Mouse (Mus musculus): ENCODE measurements around the gene 4930452B06Rik.
A peak's percentile ranks its signal among the peaks of the same experiment; 100 is the strongest.

The 4930452B06Rik gene

GRCm38 (mm10) chr14:8451117-8451516, 214.9 kb downstream of the 4930452B06Rik start:
- no peak for DNase-seq (ENCODE audit: inconsistent ontology term)

- DNase-seq (ENCODE audit: inconsistent ontology term) = no peak
Observed at GRCm38 (mm10) chr14:8450342-8450741, 215.7 kb downstream of the 4930452B06Rik start.

- no peak for DNase-seq (ENCODE audit: inconsistent ontology term)
Observed at GRCm38 (mm10) chr14:8449299-8449698, 216.7 kb downstream of the 4930452B06Rik start.

DNA sequence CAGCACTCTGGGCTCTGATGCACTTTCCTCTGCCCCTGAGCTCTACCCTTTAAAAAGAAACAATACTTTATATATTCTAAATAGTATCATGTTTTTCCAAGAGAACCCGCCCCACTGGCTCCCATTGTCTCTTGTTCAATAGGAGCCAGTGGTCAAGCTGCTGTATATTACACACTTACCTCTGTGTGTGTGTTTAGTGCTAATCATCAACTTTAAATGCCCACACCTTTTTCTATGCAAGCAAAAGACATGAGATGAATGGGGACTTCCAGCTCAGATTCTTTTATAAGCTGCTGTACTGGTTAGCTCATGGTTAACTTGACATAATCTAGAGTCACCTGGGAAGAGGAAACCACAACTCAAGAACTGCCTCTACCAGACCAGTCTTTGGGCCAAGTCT, 218.7 kb downstream of the 4930452B06Rik start:
- DNase-seq (ENCODE audit: inconsistent ontology term) = no peak

- DNase-seq (ENCODE audit: inconsistent ontology term) = no peak
Observed at GRCm38 (mm10) chr14:8444363-8444762, 221.7 kb downstream of the 4930452B06Rik start.

DNA sequence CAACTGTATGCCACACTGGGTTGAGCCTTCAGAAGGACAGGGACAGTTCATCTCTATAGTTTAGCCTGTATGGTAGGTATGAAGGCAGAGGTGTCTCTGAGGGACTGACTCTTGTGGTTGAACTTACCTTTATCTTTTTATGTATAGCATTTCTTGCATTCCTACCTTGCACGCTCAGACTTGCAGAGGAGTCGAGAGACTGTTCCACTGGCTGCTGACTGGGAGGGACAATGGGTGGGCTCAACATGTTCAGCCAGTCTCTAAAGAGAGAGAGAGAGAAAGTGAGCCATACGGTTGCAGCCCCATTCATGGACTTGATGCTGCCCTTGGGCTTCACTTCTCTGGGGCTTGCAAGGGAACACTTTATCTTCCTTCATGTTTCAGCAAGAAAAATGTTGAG, 223.3 kb downstream of the 4930452B06Rik start:
- DNase-seq (ENCODE audit: inconsistent ontology term) = no peak

DNA sequence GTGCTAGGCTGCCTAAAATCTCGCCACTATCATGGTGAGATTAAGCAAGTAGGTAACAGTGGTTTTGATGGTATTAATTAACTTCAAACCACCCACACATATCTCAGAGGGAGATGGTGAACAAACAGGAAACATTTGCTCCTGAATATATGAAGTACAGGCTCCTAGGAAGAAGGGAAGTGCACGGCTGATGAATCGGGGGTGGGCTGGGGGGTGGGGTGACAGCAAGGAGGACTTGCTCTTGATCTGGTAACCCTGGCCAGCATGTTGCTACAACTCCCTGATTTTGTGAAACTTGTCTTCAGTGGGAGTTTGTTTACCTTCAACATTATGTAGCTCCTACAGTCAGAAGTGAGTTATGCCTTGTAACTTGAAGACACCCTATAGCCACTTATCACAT, 224.4 kb downstream of the 4930452B06Rik start:
- no peak for DNase-seq (ENCODE audit: inconsistent ontology term)

DNA sequence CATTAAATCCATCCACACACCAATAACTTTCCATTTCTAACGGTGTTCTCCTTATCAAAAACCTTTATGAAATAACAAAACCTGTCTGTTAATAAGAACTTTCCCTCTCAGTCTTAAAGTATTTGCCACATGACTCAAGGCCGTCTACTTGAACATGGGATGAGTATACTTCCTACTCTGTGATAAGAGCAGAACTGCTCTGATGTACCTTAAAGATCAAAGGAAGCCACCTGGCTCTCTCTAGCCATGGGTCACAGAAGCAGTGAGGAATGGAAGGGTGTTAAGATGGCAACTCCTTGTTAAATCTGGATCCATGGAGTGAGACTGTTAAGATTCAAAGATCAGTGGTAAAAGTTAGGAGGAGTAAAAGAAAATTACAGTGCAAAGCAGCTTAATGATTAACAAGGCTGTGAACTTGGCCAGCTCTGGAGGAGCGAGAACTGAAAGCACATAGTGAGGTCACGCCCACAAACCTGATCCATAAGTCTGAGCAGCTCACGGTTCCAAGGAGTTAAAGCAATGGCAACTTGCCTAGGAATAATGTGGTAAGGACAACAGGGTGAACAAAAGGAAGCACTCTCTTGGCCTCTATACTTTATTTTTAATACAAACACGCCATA, 235.3 kb downstream of the 4930452B06Rik start:
- no peak for DNase-seq (ENCODE audit: inconsistent ontology term)

- DNase-seq (ENCODE audit: inconsistent ontology term) = peak; percentile 9
Observed at GRCm38 (mm10) chr14:8429767-8430166, 236.3 kb downstream of the 4930452B06Rik start.

DNA sequence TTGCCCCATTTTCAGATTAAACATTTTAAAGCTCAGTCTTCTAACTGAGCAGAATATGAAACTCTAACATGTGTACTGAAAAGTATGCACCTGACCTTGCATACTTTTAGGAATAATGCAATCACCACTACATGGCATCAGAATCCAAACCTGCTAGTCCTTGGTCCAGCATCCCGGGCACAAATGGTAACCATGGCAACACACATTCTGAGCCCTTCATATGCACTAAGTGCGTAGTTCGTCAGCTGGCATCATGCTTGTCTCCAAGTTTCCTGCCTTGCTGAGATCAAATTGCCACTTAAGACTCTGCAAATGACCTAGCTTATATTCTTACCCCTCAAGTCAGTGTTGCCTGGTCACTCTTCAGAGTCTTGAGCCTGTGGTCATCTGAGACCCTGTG, 243.2 kb downstream of the 4930452B06Rik start:
- DNase-seq (ENCODE audit: inconsistent ontology term) = no peak

GRCm38 (mm10) chr14:8421199-8421787, 244.7 kb downstream of the 4930452B06Rik start:
- no peak for DNase-seq (ENCODE audit: inconsistent ontology term)

DNA sequence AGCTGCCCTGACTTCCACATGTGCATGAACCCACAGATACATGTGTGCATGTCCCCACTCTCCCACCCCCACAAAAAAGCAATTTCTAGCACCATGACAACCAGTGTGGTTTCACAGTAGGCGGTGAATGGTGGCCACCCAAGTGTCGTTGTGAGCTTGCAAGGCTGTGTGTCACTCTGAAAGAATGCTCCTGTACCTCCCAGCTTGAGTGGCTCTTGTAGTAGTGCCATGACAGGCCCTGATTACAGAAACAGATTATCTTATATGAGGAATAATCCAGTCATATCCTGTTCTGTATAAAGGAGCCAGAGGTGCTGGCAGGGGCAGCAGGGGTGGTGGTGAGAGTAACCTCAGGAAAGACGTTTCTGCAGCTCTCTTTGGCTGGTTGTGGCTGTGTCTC, 247.4 kb downstream of the 4930452B06Rik start:
- peak; percentile 48 for DNase-seq (ENCODE audit: inconsistent ontology term)

DNA sequence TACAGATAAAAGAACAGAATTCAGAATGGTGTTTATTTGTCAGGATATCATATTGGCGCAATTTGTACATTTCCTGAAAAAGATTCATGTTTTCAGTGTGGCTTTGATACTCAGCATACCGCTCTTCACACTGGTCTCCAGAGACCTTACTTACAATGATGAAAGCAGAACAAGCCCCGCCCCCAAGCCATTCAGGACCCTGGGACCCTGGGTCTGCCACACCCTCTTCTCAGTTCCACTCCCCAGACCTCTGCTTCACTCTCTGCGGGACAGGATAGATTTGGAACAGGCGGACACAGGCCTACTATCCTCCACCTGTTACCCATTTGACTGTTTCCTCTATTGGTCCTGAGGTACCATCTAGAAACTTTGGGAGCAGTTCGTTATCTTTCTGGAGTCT, 260.1 kb downstream of the 4930452B06Rik start:
- DNase-seq (ENCODE audit: inconsistent ontology term) = no peak

DNA sequence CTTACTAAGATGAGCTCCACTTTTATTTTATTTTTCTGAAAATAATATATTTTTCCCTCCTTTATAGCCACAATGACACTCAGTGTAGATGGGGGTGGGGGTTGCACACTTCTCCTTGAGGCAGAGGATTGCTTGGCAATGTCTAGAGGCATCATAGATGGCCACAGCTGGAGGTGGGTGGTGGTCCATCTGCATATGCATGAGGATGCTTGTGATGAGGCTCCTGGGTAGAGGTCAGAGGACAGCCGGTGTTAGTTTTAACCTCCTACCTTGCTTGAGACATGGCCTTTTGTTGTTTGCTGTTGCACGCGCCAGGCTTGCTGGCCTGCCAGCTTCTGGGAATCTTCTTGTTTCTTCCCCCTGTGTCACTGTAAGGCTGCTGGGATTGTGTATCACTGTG, 262.7 kb downstream of the 4930452B06Rik start:
- no peak for DNase-seq (ENCODE audit: inconsistent ontology term)

GRCm38 (mm10) chr14:8398507-8398906, 267.5 kb downstream of the 4930452B06Rik start:
- DNase-seq (ENCODE audit: inconsistent ontology term) = no peak

DNA sequence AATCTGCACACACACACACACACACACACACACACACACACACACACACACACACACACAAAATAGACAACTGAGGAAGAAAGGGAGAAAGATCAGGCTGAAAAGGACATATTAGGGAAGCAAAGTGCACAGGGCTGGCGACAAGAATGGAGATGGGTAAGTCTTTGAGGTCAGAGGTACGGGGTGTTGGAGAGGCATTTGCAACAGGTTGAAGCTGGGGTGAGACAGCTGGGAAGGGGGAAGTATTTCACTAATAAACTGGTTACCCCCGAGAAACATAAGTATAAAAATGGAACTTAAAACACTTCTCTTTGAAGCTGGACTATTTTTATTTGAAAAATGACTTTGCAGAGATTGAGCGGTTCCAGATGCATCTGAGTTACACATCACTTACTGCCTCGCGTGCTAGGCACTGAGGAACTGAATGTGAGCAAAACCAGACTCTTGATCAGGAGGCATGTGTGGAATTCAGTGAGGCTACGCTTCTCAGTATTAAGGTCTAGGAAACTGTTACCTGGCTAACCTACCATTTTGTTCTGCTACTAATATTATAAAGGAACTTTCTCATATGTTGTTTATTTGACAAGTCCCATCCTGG, 270.3 kb downstream of the 4930452B06Rik start:
- DNase-seq (ENCODE audit: inconsistent ontology term) = no peak

DNA sequence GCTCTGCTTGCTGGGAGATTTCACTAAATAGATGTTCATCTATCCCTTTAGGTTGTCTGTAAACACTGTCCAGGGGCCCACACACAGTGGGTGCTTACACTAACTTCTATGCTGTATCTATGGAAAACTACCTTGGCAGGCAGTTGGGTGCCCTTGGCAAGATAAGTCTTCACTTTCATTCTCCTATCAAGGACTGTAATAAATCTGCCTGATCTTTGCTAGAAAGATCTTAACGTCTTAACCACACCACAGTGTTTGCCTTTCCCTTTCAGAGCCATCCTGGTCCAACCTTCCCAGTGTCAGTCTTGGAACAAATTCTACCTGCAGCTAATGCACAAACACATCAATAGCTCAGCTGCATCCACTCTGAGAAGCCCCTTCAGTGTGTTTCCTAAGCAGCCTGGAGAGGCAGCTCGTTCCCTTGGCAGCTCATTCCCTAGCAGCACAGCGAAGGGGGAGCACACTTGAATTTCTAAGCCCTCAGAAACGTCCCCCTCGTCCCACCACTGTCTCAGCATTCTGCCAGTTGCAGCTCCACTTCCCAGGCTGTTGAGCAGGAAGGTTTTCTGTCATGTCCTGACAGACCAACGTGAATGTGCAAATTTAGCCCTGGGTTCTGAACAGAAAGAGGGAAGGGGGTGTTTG, 273.7 kb downstream of the 4930452B06Rik start:
- no peak for DNase-seq (ENCODE audit: inconsistent ontology term)
